Mouse (Mus musculus): ENCODE measurements around the gene Hmbs.
"Not testable (repeated sequence)": the region's sequence is repeated elsewhere in the genome, so short reads cannot be mapped to it uniquely, and the experiment has no call there.

The Hmbs gene

DNA sequence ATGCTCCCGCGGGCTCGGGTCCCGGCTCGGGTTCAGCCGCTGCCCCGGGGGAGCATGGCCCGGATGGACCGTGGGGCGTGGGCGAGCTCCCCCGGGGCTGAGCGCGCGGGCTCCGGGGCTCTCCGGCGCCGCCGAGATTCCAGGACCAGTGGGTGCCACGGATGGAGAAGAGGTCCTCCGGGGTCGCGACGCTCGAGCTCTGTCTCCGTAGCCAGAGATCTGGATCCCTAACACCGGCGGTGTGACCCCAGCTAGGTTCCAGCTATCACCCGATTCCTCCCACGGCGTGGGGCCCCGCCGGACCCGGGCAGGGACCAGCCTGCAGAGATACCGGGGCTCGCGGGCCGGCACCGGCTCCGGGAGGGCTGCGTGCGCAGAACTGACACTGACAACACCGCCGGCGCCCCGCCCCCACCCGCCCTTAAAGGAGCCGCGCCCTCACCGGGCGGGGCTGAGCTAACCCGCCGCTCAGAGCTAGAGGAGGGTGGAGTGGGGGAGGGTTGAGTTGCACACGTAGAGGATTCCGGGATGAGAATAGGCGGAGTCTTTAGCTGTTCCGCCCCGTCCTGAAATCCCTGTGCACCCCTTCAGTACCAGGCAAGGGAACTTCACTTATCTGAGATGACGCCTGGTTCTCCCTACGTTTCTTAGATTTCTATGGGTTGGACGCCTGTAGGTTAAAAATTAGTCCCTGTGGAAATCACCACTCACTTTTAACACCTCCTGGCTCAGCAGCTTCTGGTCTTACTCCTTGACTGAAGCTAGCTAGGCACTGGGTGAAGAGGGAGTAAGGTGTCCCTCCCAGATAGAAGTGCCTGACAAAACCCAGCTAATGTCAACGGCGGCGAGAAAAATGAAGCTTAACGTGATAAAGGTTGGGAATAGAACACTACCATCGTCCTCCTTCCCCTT, 23.9 kb downstream of the Hmbs start, which contains the start of gene C2cd2l:
TSS of gene C2cd2l (minus strand) at position 399 of the 912 bp plus-strand sequence.
- peak; percentile 92 for DNase-seq

DNA sequence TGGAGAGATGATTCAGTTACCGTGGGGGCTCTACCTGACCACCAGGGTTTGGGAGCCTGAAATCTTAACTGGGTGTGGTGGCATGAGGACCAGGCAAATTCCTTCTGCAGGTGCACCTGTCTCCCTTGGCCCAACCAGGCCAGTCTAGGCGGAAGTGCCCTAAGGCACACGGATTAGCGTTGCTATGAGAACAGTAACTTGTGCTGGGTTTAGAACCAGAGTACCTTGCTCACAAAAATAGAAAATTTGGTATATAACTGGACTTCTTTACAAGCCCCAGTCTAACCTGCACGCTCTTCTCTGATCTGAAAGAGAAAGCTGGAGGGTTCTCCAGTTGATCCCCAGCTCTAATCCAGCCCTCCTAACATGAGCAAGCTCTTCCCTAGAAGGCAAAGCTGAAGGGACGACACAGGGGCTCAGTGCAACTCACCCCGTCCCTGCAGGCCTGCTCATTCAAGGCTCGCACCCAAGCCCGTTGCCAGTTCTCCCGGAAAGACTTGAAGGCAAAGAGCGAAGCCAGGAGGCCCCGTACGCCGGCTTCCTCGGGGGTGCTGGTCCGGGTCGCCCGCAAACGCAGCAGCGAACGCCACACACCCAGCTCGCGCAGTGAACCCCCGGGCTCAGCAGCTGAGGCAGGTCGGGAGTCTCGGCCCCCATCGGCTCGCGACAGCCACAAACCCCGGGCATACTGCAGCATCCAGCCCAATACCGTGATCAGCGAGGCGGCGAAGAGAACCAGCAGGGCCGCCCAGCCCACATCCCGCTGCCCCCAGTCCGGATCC, 24.7 kb downstream of the Hmbs start:
- DNase-seq: peak; percentile 23

DNA sequence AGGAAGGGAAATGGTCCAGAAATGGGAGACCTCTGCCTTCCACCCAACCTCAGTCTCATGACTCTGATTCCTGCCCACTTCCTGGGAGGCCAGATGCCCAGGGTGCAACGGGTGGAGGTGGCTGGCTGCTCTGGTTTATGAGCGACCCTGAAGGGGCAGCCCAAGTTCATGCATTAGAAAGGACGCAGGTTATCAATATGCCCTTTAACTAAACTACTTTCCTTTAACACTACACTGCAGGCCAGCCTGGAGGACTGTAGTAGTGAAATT, 25.3 kb downstream of the Hmbs start:
- DNase-seq: no peak

DNA sequence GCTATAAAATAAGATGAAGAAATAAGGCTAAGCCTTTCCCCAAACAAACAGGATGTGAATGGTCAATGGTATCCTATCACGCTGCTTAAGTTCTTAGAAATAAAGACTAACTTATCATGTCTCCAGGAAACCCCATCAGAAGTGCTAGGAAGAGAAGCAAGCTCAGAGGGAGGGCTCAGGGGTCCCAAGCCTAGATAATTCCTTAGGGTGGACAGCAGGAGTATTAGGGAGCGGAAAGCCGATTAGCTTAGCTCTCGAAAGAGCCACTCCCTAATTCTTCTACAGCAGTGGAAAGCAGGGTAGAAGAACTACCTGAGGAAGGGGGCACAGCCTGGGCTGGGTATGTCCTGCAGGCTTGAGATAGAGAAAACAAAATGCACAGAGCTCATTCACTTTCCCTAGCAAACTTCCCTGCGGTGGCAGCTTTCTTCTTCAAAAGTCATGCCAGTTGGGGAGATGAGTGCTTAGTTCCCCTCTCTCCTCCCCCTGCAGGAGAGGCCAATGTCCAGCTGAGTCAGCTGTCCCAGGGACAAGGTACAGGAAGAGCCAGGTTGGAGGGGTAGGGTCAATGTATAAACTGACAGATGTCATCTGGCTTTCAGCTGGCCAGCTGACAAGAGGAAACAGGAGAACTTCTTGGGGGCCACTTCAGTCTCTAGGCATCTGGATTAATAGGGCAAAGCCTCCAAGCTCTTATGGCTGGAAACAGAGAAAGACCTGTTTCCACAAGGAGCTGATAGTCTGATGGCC, 25.8 kb downstream of the Hmbs start:
- no peak for DNase-seq

DNA sequence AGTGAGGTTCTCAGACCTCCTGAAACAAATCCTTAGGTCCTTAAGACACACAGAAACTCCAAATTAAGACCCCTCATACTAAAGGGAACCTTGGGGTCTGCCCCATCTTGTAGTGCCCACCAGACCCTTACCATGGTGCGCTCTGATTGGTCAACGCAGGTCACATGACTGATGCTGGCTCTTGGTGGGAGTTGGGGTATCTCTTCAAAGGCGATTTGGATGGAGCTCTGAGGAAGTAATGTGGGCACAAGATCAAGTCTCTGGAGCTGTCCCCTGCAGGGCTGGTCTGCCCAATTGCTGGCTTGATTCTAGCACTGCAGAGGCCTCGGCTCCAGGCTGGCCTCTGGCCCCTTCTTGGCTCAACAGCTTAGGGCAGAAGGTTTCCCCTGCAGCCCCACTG, 26.6 kb downstream of the Hmbs start:
- DNase-seq: no peak

- DNase-seq: no peak
These were observed 29.1 kb downstream of the Hmbs start for GRCm38 (mm10) chr9:44314910-44315309.

- DNase-seq: no peak
These were observed 29.8 kb downstream of the Hmbs start for GRCm38 (mm10) chr9:44314257-44314547.

DNA sequence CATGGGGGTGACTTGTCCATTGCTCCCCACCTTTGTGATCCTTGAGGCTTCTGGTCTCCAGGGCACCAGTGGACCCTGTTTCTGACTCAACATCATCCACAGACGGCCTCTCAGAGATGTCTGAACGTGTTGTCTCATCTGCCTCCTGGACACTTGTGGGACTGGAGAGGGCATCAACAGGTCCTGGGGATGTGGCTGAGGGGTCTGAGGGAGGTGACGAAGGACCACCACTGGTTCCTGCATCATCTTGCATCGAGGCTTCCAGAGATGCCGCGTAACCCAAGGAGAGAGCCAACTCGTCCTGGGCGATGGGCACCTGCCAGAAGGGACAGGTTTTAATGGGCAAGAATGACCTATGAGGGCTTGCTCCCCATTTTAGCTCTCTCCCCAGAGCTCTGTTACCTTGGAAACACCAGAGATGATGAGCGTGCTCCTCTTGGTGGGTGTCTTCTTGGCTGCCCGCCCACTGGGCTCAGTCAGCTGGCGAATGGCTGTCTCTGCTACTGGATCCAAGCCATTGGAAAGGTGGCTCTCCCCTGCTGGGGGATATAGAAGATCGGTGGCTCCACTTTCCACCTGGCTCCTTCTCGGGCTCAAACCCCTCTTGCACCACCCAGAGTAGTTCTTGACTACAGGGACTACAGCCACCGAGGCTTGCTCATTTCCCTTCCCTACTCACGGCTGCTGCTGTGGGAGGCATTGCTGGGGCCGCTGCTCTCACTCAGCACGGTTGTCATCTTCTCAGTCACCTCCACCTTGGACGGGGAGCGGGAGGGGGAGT, 30.4 kb downstream of the Hmbs start:
- DNase-seq: no peak

DNA sequence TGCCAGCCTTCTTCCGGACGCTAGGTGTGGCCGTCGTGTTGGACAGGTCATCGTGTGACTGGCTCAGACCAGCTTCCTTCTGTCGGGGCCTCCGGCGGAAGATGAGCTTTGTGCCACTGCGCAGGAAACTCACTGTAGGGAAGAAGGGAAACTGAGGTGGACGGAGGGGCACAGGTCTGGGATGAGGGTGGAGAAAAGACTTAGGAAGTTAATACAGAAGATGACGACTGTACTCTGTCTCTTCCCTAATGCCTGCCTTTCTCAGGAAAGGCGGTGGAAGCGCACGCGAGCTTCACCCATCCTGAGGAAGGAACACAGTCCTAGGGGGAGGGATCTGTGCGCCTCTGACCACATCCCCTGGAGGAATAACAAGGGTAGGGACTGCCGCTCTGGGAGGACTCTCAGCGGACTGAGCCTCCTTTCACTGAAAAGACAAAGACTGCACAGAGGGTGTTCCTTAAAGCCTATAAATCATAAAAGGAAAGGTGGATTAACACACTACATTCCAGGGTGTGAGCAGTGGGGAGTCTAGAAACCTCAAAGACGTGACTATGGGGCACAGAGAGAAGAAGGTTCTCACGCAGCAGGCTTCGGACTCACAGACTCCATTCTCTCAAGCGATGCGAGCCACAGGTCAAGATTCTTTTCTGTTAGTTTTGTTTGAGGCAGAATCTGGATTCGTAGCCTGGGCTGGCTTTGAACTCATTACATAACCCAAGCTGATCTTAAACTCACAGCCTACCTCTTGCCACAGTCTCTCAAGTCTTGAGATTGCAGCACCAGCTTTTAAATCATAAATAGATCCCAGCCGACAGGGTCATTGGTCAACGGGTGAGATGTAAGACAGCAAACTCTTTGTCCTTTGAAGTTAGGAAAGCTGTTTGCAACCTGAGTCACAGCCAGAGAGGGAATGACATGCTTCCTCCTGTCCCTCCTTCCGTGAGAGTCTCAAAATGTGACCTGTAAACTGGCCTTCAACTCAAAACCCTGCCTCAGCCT, 32.6 kb downstream of the Hmbs start:
- peak; percentile 42 for DNase-seq

DNA sequence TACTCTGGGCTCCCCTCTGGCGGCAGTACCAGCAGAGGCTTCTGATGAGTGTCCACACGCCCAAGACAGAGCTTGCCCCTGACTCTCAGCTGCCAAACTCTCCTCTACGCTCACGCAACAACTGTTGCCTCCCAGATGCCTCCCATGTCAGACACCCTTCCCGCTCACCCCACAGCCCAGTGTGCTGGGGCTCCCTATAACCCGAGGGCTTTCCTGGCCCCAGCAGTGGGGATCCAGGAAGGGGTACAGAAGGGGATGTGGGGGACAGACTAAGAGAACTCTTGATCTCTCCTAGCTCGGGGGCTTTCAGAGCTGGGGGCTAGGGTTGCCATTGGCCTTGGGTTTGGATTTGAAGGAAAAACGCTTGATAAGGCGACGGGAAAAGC, 33.3 kb downstream of the Hmbs start:
- no peak for DNase-seq

GRCm38 (mm10) chr9:44309756-44310155, 34.3 kb downstream of the Hmbs start:
- no peak for DNase-seq

GRCm38 (mm10) chr9:44307248-44307647, 36.8 kb downstream of the Hmbs start:
- no peak for DNase-seq

DNA sequence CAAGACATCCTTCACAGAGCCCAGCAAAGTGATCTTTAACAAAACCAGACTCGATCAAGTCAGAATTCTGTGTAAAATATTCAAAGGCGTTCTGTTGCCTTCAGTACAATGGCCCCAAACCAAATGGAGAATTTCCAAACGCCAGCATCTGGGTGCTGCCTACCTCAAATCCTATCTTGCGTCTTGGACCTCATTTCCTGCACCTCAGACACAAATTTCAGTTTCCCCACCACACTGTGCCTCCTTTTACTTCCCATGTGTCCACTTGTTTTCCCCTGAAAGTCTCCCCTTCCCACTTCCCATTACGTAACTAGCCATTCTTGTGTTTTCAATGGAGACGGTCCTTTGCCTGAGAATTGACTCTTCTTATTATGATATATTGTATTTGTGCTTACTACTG, 37.5 kb downstream of the Hmbs start:
- DNase-seq: no peak

DNA sequence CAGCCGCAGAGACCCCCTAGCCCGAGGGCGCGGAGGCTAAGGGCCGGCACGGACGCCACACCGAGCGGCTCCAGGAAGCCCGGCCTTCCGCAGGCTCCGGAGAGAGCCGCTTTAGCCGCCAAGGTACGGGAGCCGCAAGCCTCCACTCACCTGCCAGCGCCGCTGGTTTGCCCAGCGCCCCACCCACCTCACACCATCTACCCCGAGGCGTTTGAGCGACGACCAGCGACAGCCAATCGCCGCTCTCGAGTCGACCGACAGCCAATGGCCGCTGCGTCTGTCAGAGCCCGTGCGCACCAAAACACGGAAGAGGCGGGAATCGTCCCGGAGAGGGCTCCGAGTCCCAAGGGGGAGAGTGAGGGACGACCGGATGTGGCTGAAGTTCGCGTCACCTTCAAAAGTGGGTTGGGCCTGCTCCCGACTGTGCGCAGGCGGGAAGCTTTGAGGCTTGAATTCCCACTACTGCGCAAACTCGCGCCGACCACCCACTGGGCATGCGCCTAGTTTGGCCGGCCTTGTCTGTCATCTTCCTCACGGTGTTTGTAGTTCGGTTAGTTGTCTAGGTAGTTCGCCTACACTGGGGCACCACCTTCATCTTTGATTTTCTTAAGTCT, 38.5 kb downstream of the Hmbs start, which contains the start of gene Hinfp:
TSS of gene Hinfp (minus strand) at position 206 of the 614 bp plus-strand sequence.
- peak; percentile 98 for DNase-seq

DNA sequence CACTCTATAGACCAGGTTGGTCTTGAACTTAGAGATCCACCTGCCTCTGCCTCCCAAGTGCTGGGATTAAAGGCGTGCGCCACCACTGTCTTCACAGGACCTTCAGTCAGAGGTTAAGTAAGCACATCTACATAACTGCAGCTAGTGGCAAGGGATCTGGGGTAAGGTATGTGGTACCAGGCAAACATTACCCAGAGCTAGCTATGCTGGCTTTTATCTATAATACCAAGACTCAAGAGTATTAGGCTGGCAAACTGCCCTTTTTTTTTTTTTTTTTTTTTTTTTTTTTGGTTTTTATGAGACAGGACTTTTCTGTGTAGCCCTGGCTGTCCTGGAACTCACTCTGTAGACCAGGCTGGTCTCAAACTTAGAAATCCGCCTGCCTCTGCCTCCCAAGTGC, 44.0 kb downstream of the Hmbs start:
- not testable (repeated sequence) for DNase-seq

GRCm38 (mm10) chr9:44292490-44292889, 51.5 kb downstream of the Hmbs start:
- DNase-seq: peak; percentile 71

DNA sequence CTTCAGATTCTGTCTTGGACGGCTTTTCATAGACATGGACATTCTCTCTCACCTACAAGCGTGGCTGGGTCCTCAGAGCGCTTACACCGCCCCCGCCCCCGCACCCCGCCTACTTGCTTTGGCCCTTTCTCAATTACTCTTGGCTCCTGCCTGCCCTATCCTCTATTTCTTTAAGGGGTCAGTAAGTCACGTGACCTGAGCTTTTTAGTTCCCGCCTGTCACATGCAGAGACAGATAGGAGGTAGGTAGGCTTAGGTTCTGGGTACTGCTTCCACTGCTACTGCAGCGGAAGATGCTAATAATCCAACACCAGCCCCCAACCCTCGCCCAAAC, 55.1 kb downstream of the Hmbs start:
- DNase-seq: no peak

- no peak for DNase-seq
These were observed 55.7 kb downstream of the Hmbs start, which contains the start of gene Abcg4 for GRCm38 (mm10) chr9:44288076-44288958. Gene Abcg4 (minus strand): TSS chr9:44288615.

GRCm38 (mm10) chr9:44287401-44288075, 56.5 kb downstream of the Hmbs start:
- DNase-seq: peak; percentile 8
